Mouse (Mus musculus): ENCODE data around the gene Ercc6. TPM values are rescaled to one million over a fixed set of nuclear protein-coding genes. Genes with fewer than 3 reads are reported as not detected.

Ercc6 gene
- polyA plus RNA-seq, 1 experiment from 2014 or later, result 16.1 TPM

DNA sequence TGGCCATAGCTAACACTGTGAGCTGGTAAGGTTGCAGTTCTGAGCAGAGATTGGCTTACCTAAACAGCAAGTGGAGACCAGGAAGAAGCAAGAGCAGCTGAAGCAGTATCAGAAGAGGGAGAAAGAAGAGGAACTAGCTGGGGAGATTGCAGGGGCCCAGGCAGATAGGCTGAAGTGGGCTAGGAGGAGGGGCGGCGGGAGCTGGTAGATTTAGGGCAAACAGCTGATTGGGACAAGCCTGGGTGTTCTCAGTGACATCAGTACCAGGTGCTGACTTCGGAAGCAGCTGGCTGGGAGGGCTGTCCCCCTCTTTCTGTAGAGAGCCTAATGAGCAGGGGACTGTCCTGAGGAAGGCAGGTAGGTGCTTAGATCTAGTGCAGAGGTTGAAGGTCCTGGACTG lies 48.1 kb downstream of the Ercc6 start:
- ChIA-PET POLR2A (no interaction called here), CTCF (interaction anchor here (0.9 to 1.6 kb wide), 4 partner anchors 9 to 31 kb away, joined by 3 to 5 read pairs (median 4); no protein-coding TSS in a partner anchor)
- no peak for DNase-seq (ENCODE audit: low read depth, low spot score)
- in situ Hi-C loops (cut with MboI; ENCODE audit: low pct_unique_long_range_greater_than_20kb), result no loop called here
- no peak for ATAC-seq
- no peak for TF ChIP-seq CTCF (IDR thresholded peaks at IDR 0.05)
- no peaks in the 10 kb centered on the region for H3K27me3 ChIP-seq

DNA sequence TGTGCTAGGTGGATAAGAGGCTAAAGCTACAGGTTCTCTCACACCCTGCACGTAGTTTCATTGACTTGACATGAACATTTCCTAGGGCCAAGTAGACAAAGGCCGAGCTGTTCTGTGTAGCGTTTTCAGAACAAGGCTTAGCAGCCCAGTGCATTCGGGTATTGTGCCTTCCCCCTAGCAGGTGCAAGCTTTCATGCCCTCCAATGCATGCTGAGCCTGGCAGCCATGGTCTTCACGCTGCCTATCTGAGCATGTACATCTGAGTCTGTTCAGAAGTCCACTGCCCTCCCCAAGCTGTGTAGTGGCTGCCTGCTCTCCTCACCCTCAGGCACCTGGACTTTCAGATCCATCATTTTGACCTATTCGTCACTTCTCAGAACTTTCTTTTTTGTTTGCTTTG lies 50.3 kb downstream of the Ercc6 start:
- in situ Hi-C loops (cut with MboI; ENCODE audit: low pct_unique_long_range_greater_than_20kb), result no loop called here
- TF ChIP-seq CTCF (IDR thresholded peaks at IDR 0.05), result no peak
- ChIA-PET POLR2A (no interaction called here), CTCF (interaction anchor here (1.7 kb wide), 1 partner anchor 24 kb away, joined by 3 read pairs; no protein-coding TSS in a partner anchor)
- DNase-seq (ENCODE audit: low read depth, low spot score) (no peak), ATAC-seq (no peak)
- H3K27me3 ChIP-seq, result no peaks in the 10 kb centered on the region

DNA sequence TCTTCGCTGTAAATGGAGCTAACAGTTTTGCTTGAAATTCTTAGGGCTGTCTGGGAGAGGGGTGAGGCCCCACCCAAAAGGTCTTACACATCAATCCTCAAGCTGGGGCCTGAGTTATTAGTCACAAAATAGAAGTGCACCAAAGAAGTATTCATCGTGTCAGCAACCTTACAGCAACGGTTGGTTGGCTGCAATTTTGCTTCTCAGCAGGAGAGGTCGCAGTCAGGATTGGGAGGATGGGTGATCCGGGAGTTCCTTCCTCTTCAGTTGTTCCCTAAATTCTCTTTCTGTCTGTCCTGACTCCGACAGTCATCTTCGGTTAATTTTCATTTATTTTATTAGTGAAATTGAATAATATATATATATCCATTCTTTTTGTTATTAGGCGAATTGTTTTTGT lies 59.2 kb downstream of the Ercc6 start:
- CTCF ChIA-PET, result interaction anchor here (1.1 to 1.2 kb wide), 2 partner anchors 12 to 20 kb away, joined by 3 read pairs; no protein-coding TSS in a partner anchor

DNA sequence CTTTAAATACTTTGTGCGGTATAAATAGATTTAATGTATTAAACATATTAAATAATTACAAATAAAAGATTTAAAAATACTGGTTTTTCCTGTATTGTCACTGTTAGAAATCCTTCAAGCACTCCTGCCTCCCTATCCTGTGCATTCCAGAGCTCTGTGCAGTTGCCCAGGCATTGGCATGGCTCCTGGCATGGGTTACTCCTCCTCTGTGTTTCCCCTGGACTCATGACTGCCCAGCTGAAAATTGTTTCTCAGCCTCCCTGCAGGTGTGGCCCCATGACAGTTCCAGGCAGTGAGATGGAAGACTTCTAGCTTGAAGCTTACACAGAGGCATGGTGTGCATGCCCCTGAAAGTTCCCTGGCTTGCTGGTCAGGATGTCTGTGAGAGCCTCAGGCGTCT lies 65.1 kb downstream of the Ercc6 start:
- ChIA-PET POLR2A (no interaction called here), CTCF (interaction anchor here (1.4 to 2.0 kb wide), 2 partner anchors 47 to 50 kb away, joined by 4 to 5 read pairs; no protein-coding TSS in a partner anchor)
- TF ChIP-seq CTCF (IDR thresholded peaks at IDR 0.05), result no peak
- no peaks in the 10 kb centered on the region for H3K27me3 ChIP-seq
- in situ Hi-C loops (cut with MboI; ENCODE audit: low pct_unique_long_range_greater_than_20kb), result no loop called here
- DNase-seq (ENCODE audit: low read depth, low spot score) (no peak), ATAC-seq (no peak)

More for the DNA sequence above, 59.2 kb downstream of the Ercc6 start:
- no peaks in the 10 kb centered on the region for H3K27me3 ChIP-seq
- POLR2A ChIA-PET, result no interaction called here
- no peak for DNase-seq (ENCODE audit: low read depth, low spot score)
- TF ChIP-seq CTCF (IDR thresholded peaks at IDR 0.05), result no peak
- in situ Hi-C loops (cut with MboI; ENCODE audit: low pct_unique_long_range_greater_than_20kb), result no loop called here
- ATAC-seq, result no peak

DNA sequence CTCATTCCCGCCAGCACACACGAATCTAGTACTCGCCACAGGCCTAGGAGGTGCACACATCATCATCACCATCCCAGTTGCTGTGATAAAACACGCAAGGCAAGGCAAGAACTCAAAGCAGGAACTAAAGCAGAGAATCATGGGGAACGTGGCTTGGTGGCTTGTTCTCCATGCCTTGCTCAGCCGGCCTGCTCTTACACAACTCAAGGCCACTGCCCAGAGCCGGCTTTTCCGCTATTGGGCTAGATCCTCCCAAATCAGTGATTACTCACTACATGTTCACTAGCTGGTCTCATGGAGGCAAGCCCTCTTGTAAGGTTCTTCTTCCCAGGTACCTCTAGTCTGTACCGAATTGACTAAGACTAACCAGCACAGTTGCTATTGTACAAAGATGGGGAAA lies 70.4 kb downstream of the Ercc6 start:
- POLR2A ChIA-PET, result no interaction called here
- no peak for DNase-seq (ENCODE audit: low read depth, low spot score)
- H3K27me3 ChIP-seq, result no peaks in the 10 kb centered on the region
- no peak for ATAC-seq
- in situ Hi-C loops (cut with MboI; ENCODE audit: low pct_unique_long_range_greater_than_20kb), result no loop called here
- CTCF ChIA-PET, result interaction anchor here (1.6 kb wide), 1 partner anchor 55 kb away, joined by 5 read pairs; no protein-coding TSS in a partner anchor
- TF ChIP-seq CTCF (IDR thresholded peaks at IDR 0.05), result no peak

DNA sequence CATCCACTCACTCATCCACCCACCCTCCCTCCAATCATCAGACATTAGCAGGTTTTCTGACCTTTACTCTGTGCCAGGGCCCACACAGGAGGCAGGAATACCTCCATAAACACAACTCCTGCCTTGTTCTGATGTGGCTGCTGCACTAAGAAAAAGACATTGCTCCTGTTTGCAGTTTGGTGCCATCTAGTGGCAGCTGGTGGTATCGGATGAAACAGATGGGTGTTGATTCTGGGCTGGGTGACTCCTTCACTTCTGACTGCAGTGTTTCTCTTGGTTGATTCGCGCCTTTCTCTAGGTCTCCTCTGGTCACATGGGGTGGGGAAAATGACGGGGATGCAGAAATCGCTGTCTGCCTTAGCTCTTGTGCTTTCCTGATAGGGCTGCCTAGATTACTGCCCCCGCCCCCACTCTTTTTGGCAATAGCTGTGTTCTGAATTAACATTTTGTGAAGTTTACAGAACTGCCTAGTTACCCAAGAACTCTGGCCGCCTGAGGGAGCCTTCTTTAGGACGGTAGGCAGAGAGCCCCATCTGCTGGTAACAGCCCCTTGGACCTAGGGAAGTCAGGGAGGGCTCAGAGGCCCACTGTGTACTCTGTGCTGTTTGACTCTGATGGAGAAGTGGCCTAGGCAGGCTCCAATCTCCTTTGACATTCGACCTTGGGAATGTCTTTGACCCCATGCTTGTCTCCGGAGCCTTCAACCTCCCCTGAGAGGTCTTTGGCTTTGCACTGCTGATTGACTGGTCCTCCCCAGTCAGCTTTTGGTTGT lies 73.9 kb downstream of the Ercc6 start:
- CTCF ChIA-PET, result interaction anchor here (0.8 to 2.5 kb wide), 6 partner anchors 46 to 68 kb away, joined by 3 to 12 read pairs (median 4); no protein-coding TSS in a partner anchor
- DNase-seq (ENCODE audit: low read depth, low spot score), result peak; percentile 35
- peak; percentile 84 for ATAC-seq
- POLR2A ChIA-PET, result interaction anchor here (1.0 to 1.4 kb wide), 2 partner anchors 46 to 56 kb away, joined by 3 read pairs; no protein-coding TSS in a partner anchor
- in situ Hi-C loops (cut with MboI; ENCODE audit: low pct_unique_long_range_greater_than_20kb), result no loop called here
- peak; percentile 89 for TF ChIP-seq CTCF (IDR thresholded peaks at IDR 0.05)
- peaks cover 5% of the 10 kb centered on the region for H3K27me3 ChIP-seq

DNA sequence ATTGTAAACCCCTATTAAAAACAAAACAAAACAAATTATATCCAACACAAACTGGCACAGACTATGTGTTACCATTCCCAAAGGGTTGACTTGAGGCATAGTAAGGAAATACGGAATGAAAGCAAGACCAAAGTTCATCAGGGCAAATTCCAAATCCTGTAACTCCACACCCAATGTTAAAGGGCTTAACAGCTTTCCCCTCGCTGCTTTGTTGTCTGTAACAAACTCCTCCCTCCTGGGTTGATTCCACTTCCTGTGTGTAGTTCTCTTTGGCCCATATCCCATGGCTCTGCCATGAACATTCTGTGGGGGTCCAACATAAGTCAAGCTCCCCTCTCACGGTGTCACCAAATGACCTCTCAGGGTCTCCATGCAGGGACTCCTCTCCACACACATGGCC lies 77.1 kb downstream of the Ercc6 start:
- in situ Hi-C loops (cut with MboI; ENCODE audit: low pct_unique_long_range_greater_than_20kb), result loop anchor here (5.0 kb wide), 1 partner anchor 58 kb away; no protein-coding TSS in a partner anchor
- ChIA-PET POLR2A (no interaction called here), CTCF (interaction anchor here (1.6 kb wide), 1 partner anchor 60 kb away, joined by 7 read pairs; no protein-coding TSS in a partner anchor)
- H3K27me3 ChIP-seq, result peaks cover 14% of the 10 kb centered on the region
- no peak for ATAC-seq
- DNase-seq (ENCODE audit: low read depth, low spot score), result no peak
- no peak for TF ChIP-seq CTCF (IDR thresholded peaks at IDR 0.05)

DNA sequence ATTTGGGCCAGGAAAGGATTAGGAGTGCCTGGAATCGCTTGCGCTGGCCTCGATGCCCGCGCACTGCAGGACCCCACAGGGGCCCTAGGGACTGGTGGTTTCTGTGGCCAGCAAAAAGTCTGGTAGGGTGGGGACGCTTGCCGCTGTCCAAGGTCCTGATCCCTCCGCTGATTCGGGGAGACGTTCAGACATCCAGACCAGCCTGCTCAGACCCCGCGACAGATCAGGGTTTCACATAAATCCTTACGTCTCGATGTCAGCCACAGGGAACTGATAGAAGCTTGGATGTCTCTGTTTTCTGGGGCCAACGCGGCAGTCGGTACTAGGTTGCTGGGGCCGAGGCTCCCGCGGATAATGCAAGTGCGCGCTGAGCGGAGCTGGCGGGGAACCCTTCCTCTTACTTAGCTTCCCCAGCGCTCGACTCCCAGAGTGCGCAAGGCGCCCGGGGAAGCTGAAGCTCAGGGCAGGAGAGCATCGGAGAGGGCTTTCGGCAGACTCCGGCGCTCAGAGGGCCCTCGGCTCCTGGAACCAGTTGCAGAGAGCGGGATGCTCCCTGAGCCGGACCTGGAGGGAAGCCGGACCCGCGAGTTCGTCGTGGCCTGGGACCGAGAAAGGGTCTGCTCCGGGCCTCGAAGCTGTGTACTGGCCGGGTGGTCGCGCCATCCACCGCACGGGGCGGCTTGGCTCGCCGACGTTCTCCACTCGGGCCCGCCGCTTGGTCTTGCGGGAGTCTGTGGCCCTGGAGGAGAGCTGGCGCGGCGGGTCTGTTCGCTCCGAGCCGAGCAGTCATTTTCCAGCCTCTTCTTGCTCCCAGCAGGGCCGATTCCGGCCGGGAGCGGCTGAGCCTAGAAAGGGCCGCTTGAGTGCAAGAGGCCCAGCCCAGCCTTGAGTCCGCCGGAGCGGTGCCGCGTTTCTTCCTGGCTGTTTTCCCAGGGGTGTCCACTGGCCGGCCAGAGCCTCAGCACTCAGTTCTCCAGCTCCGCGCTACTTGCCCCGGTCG lies 84.2 kb downstream of the Ercc6 start:
- ATAC-seq (peak; percentile 78), DNase-seq (ENCODE audit: low read depth, low spot score) (peak; percentile 34)
- H3K27me3 ChIP-seq, result peaks cover 71% of the 10 kb centered on the region
- TF ChIP-seq CTCF (IDR thresholded peaks at IDR 0.05), result no peak
- ChIA-PET POLR2A (interaction anchor here (1.0 kb wide), 1 partner anchor 9 kb away, joined by 3 read pairs; no protein-coding TSS in a partner anchor), CTCF (no interaction called here)
- in situ Hi-C loops (cut with MboI; ENCODE audit: low pct_unique_long_range_greater_than_20kb), result no loop called here

DNA sequence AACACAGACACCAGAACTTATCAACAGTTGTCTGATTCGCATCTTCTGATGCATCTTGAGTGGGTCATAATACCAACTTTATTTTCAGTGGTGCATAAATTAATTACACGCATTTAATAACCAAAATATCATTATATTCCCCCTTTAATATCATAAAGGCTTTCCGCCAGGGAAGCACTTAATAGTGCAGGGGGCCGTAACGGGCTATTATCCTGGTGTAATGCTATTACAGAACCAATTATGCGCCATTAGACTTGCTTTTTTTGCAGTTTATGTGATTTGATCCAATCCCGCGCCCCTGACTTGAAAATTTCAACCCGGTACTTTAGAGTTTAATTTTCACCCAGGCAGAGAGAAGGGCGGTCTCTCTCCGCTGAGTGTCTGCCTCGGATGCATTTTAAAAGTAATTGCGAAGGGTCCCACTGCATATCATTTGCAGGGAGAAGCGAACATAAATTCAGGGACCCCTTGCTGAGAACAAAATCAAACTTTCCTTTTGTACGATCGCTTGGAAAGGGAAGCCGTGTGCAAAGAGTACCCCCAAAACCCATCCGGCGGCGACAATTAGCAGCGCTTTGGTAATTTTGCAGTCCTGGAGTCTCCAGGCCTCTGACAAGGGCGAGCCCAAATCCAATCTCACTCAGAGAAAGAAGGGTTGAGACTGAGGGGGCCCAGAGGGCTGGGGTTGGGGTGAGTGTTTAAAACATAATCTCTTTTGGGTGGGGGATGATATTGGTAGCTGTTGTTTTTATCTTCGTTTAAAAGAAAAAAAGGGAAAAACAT lies 85.3 kb downstream of the Ercc6 start:
- DNase-seq (ENCODE audit: low read depth, low spot score), result no peak
- in situ Hi-C loops (cut with MboI; ENCODE audit: low pct_unique_long_range_greater_than_20kb), result no loop called here
- ChIA-PET CTCF (no interaction called here), POLR2A (no interaction called here)
- TF ChIP-seq CTCF (IDR thresholded peaks at IDR 0.05), result no peak
- ATAC-seq, result no peak
- peaks cover 74% of the 10 kb centered on the region for H3K27me3 ChIP-seq

Data from Patski (cell line).